In genomic region chr19:27226626-27227025, GRCm38 (mm10) we compare ENCODE assay signal across 19 mouse cellular contexts. TPM values are rescaled to one million over a fixed set of nuclear protein-coding genes. Genes with fewer than 3 reads are reported as not detected.
DNase-seq lines count a peak whose midpoint lies in the region; ATAC-seq and TF ChIP-seq lines count a peak whose summit lies in the region.
"Had no signal": no experiment of that assay in that cellular context is flagged by ENCODE, and none has a peak within 500 bp of the region (broad histone marks: within the 10 kb centered on the region; RNA-seq: fewer than 3 reads in every experiment).

No protein-coding gene starts in this region.

- H3K27ac ChIP-seq in heart, adult 2 months: peak overlapping the region; percentile 9
- peak overlapping the region; percentile 54 for H3K27ac ChIP-seq in left cerebral cortex, adult 2 months
- H3K27ac ChIP-seq in heart, embryonic 11.5 days (ENCODE audit: low read depth, low read length): no peak overlapping the region
- H3K27ac ChIP-seq: embryonic facial prominence, embryonic 13.5 days; forebrain, embryonic 10.5 days; heart, embryonic 13.5 days; hindbrain, embryonic 12.5 days had no signal

- no peak for DNase-seq in heart, adult 2 months
- DNase-seq in heart, postnatal 14 days: no peak
- no peak for DNase-seq in left cerebral cortex, adult 2 months (ENCODE audit: extremely low spot score in 1 of 2, low spot score in 2 of 2)
- no peak for DNase-seq in left cerebral cortex, postnatal 10 days (ENCODE audit: extremely low spot score in 1 of 2, low spot score in 2 of 2)
- DNase-seq in lung, postnatal 14 days: peak; percentile 7
- DNase-seq: adrenal gland, postnatal 10 days; cerebellum, adult 11 months; cerebellum, postnatal 14 days; gastrocnemius, postnatal 10 days; heart, postnatal 4 days had no signal

- no peaks in the 10 kb centered on the region for H3K9me3 ChIP-seq in heart, embryonic 11.5 days (replicated peaks; ENCODE audit: control insufficient read depth, low read length)
- H3K9me3 ChIP-seq: embryonic facial prominence, embryonic 13.5 days; forebrain, embryonic 10.5 days; heart, embryonic 13.5 days; hindbrain, embryonic 12.5 days had no signal

- intact Hi-C loops in heart, adult 2 months (cut with DNase I): no loop called here
- intact Hi-C loops in heart, postnatal 14 days (cut with DNase I): no loop called here
- intact Hi-C loops in left cerebral cortex, adult 2 months (cut with DNase I): no loop called here
- intact Hi-C loops in left cerebral cortex, postnatal 10 days (cut with DNase I): no loop called here

- no peak overlapping the region for H3K4me3 ChIP-seq in heart, adult 2 months
- no peak overlapping the region for H3K4me3 ChIP-seq in left cerebral cortex, adult 2 months
- H3K4me3 ChIP-seq in heart, embryonic 11.5 days (ENCODE audit: low read depth, low read length): no peak overlapping the region
- H3K4me3 ChIP-seq: embryonic facial prominence, embryonic 13.5 days; forebrain, embryonic 10.5 days; heart, embryonic 13.5 days; hindbrain, embryonic 12.5 days had no signal

- no peak for ATAC-seq in erythroblast, adult 5-6 weeks (replicated peaks; ENCODE audit: low FRiP score, poor library complexity, severe bottlenecking)
- no peak for ATAC-seq in heart, embryonic 11.5 days (replicated peaks; ENCODE audit: insufficient number of reproducible peaks, low FRiP score, low TSS enrichment)
- ATAC-seq: forebrain, embryonic 14.5 days; hindbrain, embryonic 16.5 days had no signal

- TF ChIP-seq EP300 in heart, adult 2 months (IDR thresholded peaks at IDR 0.05; ENCODE audit: insufficient read depth, low read depth, low read length): no peak

- H3K9ac ChIP-seq in heart, adult 2 months (ENCODE audit: low read depth, low read length): no peak overlapping the region
- H3K9ac ChIP-seq in heart, embryonic 11.5 days (ENCODE audit: low read depth, low read length): no peak overlapping the region
- H3K9ac ChIP-seq: embryonic facial prominence, embryonic 13.5 days; heart, embryonic 13.5 days; hindbrain, embryonic 12.5 days had no signal

- no peak overlapping the region for H3K4me2 ChIP-seq in heart, embryonic 11.5 days
- H3K4me2 ChIP-seq: embryonic facial prominence, embryonic 13.5 days; heart, embryonic 13.5 days; hindbrain, embryonic 12.5 days had no signal

- H3K4me1 ChIP-seq in heart, adult 2 months (ENCODE audit: control insufficient read depth, insufficient read depth, low read length): peaks cover 2% of the 10 kb centered on the region; the same call in 1 of the 2 replicates
- H3K4me1 ChIP-seq in heart, embryonic 11.5 days (ENCODE audit: control insufficient read depth, insufficient read depth, low read length): 0 out of 2 replicates have a peak, but pooled peaks cover 3% of the 10 kb centered on the region
- H3K4me1 ChIP-seq: embryonic facial prominence, embryonic 13.5 days; hindbrain, embryonic 12.5 days had no signal

- no peak for TF ChIP-seq CTCF in heart, adult 2 months (IDR thresholded peaks at IDR 0.05)
- no peak for TF ChIP-seq CTCF in left cerebral cortex, adult 2 months (IDR thresholded peaks at IDR 0.05)

- no peak for TF ChIP-seq POLR2A in heart, adult 2 months (IDR thresholded peaks at IDR 0.05; ENCODE audit: insufficient read depth, low read depth, low read length)

- no peaks in the 10 kb centered on the region for H3K79me2 ChIP-seq in heart, adult 2 months (replicated peaks; ENCODE audit: control insufficient read depth, insufficient read depth, low read length)

- 72% methylated on average over 3 of the region's 3 CpGs for WGBS in heart, adult 2 months
- 64% methylated on average over 3 of the region's 3 CpGs for WGBS in heart, embryonic 11.5 days (ENCODE audit: insufficient replicate concordance)

- no peaks in the 10 kb centered on the region for H3K27me3 ChIP-seq in heart, adult 2 months (ENCODE audit: control insufficient read depth, insufficient read depth, low read length)
- no peaks in the 10 kb centered on the region for H3K27me3 ChIP-seq in heart, embryonic 11.5 days (ENCODE audit: control insufficient read depth, insufficient read depth, low read length)
- H3K27me3 ChIP-seq: embryonic facial prominence, embryonic 13.5 days; heart, embryonic 13.5 days; hindbrain, embryonic 12.5 days had no signal

- peaks cover 32% of the 10 kb centered on the region; the same call in 1 of the 2 replicates for H3K36me3 ChIP-seq in heart, adult 2 months (ENCODE audit: control insufficient read depth, insufficient read depth, low read length)
- H3K36me3 ChIP-seq in heart, embryonic 11.5 days (ENCODE audit: control insufficient read depth, insufficient read depth, low read length): no peaks in the 10 kb centered on the region

RNA-seq across cellular contexts. Expression of gene Vldlr, which starts 10.3 kb away (rescaled TPM):
- 100 to 1,000 TPM; 211 to 261 TPM for total RNA-seq in heart, adult 2 months (2021)
- 72.6 and 125 TPM in 2 replicates for polyA plus RNA-seq in heart, adult 2 months (2012; rRNA removed)
- total RNA-seq in heart, postnatal 14 days (2021): 100 to 1,000 TPM; 169 to 170 TPM
- 10 to 100 TPM; 55.9 to 59.0 TPM for total RNA-seq in left cerebral cortex, adult 2 months (2021)
- 10 to 100 TPM; 76.6 to 80.9 TPM for total RNA-seq in left cerebral cortex, postnatal 10 days (2021)
- total RNA-seq in erythroblast, adult 5-6 weeks (2015; ENCODE audit: low replicate concordance): not detected in 2 replicates
- total RNA-seq in erythroblast, adult 5-6 weeks (2017; ENCODE audit: low replicate concordance): 0.14 and 3.7 TPM in 2 replicates
- polyA plus RNA-seq in heart, embryonic 11.5 days (2014; fragmentation: Nextera tagmentation; extraction: Ambion mirVana): 16.8 and 17.2 TPM in 2 replicates
- total RNA-seq: MEL had no signal

Comparison
In these comparisons a context has a peak if more than half of its experiments do, and no peak if none do; other contexts are left out.
1. RNA of gene Vldlr, which starts 10.3 kb away (total RNA-seq): 211 to 261 TPM in heart, adult 2 months, 169 to 170 TPM in heart, postnatal 14 days, 76.6 to 80.9 TPM in left cerebral cortex, postnatal 10 days and 55.9 to 59.0 TPM in left cerebral cortex, adult 2 months; 0.14 to 3.7 TPM in erythroblast, adult 5-6 weeks; every median in the first group is over 10 times any median in the second.